Mouse (Mus musculus): ENCODE measurements around the gene Pak6. TPM values are rescaled to one million over a fixed set of nuclear protein-coding genes. Genes with fewer than 3 reads are reported as not detected.

Pak6 gene
- polyA plus RNA-seq, 1 experiment: 0.06 TPM

DNA sequence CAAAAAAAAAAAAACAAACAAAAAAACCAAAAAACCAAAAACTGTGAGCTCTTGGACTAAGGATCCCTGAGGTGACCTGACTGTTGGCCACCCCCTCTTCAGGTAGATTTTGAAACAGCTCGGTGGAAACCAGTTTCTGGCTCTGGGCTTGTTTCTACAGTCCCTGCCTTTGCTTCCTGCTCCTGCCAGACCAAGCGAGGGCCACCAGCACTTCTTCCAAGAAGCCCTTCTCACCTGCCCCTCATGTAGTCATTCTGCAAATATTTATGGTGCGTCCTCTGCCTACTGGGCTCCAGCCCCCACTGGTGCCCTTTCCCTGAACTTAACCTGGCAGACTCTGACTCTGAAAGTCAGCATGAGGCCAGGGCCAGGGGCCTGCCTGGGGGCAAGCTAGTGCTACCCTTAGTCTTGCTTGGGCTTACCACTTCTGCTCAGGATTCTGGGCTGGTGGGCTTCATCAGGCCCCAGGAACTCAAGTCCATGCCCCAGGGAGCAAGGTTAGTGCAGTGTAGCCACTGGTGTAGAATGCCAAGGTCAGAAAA is 1.9 kb downstream of the Pak6 start:
- H3K4me3 ChIP-seq: no peak overlapping the region
- TF ChIP-seq CEBPB (IDR thresholded peaks at IDR 0.05; ENCODE audit: insufficient read depth, poor library complexity, severe bottlenecking): no peak
- H3K4me2 ChIP-seq (ENCODE audit: low read depth): no peak overlapping the region
- H3K36me3 ChIP-seq (ENCODE audit: control insufficient read depth, insufficient read depth): no peaks in the 10 kb centered on the region
- no peak overlapping the region for H3ac ChIP-seq (ENCODE audit: control insufficient read depth, insufficient read length)
- no peaks in the 10 kb centered on the region for H3K79me2 ChIP-seq (ENCODE audit: control insufficient read depth, insufficient read depth)
- no peaks in the 10 kb centered on the region for H3K27me3 ChIP-seq (ENCODE audit: control insufficient read depth, insufficient read depth, insufficient read length)

DNA sequence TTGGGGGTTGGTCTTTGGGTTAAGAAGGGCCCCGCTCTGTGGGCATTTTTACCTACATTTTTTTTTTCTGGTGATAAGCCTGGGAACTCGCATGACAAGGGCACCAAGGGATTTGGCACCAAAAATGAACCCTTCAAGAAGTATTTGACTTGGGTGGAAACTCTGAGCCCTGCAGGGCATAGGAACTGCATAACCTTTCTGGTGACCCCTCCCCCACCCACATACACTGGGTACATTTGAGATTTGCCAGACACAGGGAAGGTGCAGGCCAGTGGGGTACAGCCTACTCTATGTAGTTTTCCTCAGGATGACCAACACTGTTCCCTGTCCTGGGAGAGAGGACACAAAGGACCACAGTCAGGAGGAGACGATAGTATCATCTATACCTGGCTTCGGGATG is 2.5 kb downstream of the Pak6 start:
- Histone ChIP-seq H3K4me2 (ENCODE audit: low read depth) (no peak overlapping the region), H3K36me3 (ENCODE audit: control insufficient read depth, insufficient read depth) (no peaks in the 10 kb centered on the region), H3ac (ENCODE audit: control insufficient read depth, insufficient read length) (no peak overlapping the region), H3K4me3 (no peak overlapping the region), H3K27me3 (ENCODE audit: control insufficient read depth, insufficient read depth, insufficient read length) (no peaks in the 10 kb centered on the region), H3K79me2 (ENCODE audit: control insufficient read depth, insufficient read depth) (no peaks in the 10 kb centered on the region)
- TF ChIP-seq TCF12 (IDR thresholded peaks at IDR 0.05; ENCODE audit: insufficient read depth, poor library complexity, severe bottlenecking) (no peak), MAX (IDR thresholded peaks at IDR 0.05; ENCODE audit: low read depth) (no peak), USF1 (IDR thresholded peaks at IDR 0.05; ENCODE audit: low read depth) (no peak), E2F4 (IDR thresholded peaks at IDR 0.05; ENCODE audit: insufficient read depth) (no peak), POLR2A (IDR thresholded peaks at IDR 0.05; ENCODE audit: insufficient read length, low read depth) (no peak), REST (IDR thresholded peaks at IDR 0.05; ENCODE audit: insufficient read depth, insufficient read length) (no peak), MYOG (IDR thresholded peaks at IDR 0.05; ENCODE audit: control insufficient read depth in 1 of 3, insufficient read depth in 1 of 3, insufficient read length in 2 of 3, low read depth in 2 of 3) (no peak), CEBPB (IDR thresholded peaks at IDR 0.05; ENCODE audit: insufficient read depth, poor library complexity, severe bottlenecking) (no peak)

DNA sequence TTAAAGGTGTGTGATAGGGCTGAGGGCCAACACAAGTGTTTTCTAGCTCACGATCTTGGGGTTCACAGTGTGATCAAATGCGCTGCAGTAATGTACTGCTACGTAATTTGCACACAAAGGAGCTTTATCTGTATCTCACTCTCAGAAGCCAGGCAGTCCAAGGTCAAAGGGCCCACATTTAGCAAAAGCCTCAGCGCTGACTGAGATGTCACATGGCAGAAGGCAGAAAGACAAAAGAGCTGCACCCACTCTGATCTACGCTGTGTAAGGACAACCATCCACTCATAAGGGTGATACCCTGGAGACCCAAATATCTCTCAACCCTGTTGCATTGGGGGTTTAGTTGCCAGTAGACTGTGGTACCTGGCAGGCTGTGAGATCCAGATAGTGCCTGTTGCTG is 4.1 kb downstream of the Pak6 start:
- TF ChIP-seq MYOD1 (IDR thresholded peaks at IDR 0.05; ENCODE audit: control insufficient read depth in 1 of 3, insufficient read length in 2 of 3, low read depth in 2 of 3) (no peak), REST (IDR thresholded peaks at IDR 0.05; ENCODE audit: insufficient read depth, insufficient read length) (no peak), TCF12 (IDR thresholded peaks at IDR 0.05; ENCODE audit: insufficient read depth, poor library complexity, severe bottlenecking) (no peak), POLR2AphosphoS2 (IDR thresholded peaks at IDR 0.05; ENCODE audit: insufficient read length, low read depth) (no peak), E2F4 (IDR thresholded peaks at IDR 0.05; ENCODE audit: insufficient read depth) (no peak), USF1 (IDR thresholded peaks at IDR 0.05; ENCODE audit: low read depth) (no peak), MYOG (IDR thresholded peaks at IDR 0.05; ENCODE audit: control insufficient read depth in 1 of 3, insufficient read depth in 1 of 3, insufficient read length in 2 of 3, low read depth in 2 of 3) (no peak)
- no peak overlapping the region for H3K4me2 ChIP-seq (ENCODE audit: low read depth)
- H3K36me3 ChIP-seq (ENCODE audit: control insufficient read depth, insufficient read depth): no peaks in the 10 kb centered on the region
- no peak overlapping the region for H3ac ChIP-seq (ENCODE audit: control insufficient read depth, insufficient read length)
- H3K4me3 ChIP-seq: no peak overlapping the region
- H3K27me3 ChIP-seq (ENCODE audit: control insufficient read depth, insufficient read depth, insufficient read length): no peaks in the 10 kb centered on the region
- no peaks in the 10 kb centered on the region for H3K79me2 ChIP-seq (ENCODE audit: control insufficient read depth, insufficient read depth)

DNA sequence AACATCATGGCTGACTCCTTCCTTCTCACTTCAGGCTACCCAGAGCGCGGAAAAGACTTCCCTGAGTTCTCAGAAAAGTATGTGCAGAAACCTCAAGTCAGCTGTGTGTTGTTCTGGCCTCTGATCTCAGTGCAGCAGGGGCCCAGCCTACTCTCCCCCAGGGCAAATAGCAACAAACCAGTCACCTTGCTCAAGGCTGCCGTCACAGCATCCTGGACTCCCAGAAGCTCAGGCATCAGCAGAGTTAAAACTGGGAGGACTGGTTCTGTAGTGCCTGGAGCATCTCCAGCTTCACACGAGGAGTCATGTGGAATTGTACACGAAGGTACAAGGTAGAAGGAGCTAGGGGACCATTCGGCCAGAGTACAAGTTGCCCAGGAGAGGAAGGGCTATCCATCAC is 6.1 kb downstream of the Pak6 start:
- Histone ChIP-seq H3K27me3 (ENCODE audit: control insufficient read depth, insufficient read depth, insufficient read length) (no peaks in the 10 kb centered on the region), H3K4me2 (ENCODE audit: low read depth) (no peak overlapping the region), H3K36me3 (ENCODE audit: control insufficient read depth, insufficient read depth) (no peaks in the 10 kb centered on the region), H3K79me2 (ENCODE audit: control insufficient read depth, insufficient read depth) (no peaks in the 10 kb centered on the region), H3K4me3 (no peak overlapping the region), H3ac (ENCODE audit: control insufficient read depth, insufficient read length) (no peak overlapping the region)
- TF ChIP-seq POLR2AphosphoS2 (IDR thresholded peaks at IDR 0.05; ENCODE audit: insufficient read length, low read depth) (no peak), SRF (IDR thresholded peaks at IDR 0.05; ENCODE audit: control insufficient read depth, insufficient read length, low read depth) (no peak), REST (IDR thresholded peaks at IDR 0.05; ENCODE audit: insufficient read depth, insufficient read length) (no peak), MYOD1 (IDR thresholded peaks at IDR 0.05; ENCODE audit: control insufficient read depth in 1 of 3, insufficient read length in 2 of 3, low read depth in 2 of 3) (no peak), E2F4 (IDR thresholded peaks at IDR 0.05; ENCODE audit: insufficient read depth) (no peak), TCF12 (IDR thresholded peaks at IDR 0.05; ENCODE audit: insufficient read depth, poor library complexity, severe bottlenecking) (no peak)

DNA sequence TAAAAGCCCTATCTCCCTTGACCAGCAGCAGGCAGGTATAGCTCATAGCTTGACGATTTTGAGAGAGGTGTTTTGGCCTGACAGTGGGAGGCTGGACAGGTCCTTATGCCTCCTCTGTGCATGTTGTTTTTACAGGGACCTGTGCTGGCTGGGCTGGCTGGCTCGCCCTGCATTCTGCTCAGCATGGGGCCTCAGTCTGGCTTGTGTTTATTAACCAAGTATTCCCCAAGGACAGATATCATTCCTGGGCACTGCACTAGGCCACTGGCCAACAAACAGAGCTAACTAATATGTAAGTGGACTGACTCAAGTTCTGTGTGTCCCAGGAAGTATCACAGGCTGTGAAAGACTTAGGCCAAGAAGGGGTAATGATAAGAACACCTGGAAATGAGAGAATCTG is 6.7 kb downstream of the Pak6 start:
- TF ChIP-seq POLR2A (IDR thresholded peaks at IDR 0.05; ENCODE audit: insufficient read length, low read depth): no peak
- no peak for TF ChIP-seq REST (IDR thresholded peaks at IDR 0.05; ENCODE audit: insufficient read depth, insufficient read length)
- TF ChIP-seq SRF (IDR thresholded peaks at IDR 0.05; ENCODE audit: control insufficient read depth, insufficient read length, low read depth): no peak
- no peak for TF ChIP-seq CEBPB (IDR thresholded peaks at IDR 0.05; ENCODE audit: insufficient read depth, poor library complexity, severe bottlenecking)
- Histone ChIP-seq H3K4me3 (no peak overlapping the region), H3K79me2 (ENCODE audit: control insufficient read depth, insufficient read depth) (no peaks in the 10 kb centered on the region)

DNA sequence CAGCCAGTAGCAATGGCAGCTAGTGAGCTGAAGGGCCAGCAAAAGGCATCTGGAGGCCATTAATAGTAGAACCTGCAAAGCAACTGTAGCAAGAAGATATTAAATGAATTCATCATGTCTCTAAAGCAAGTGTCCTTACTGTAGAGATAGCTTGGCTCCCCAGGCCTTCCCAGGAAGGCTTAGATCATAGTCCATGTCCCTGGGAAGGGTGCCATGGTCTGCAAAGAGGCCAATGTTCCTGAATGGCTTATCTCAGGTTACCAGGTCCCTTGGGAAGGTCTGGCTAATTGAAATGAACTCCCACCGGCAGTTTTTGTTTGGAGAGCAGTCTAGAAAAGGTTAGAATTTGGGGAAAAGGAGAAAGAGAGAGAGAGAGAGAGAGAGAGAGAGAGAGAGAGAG is 8.6 kb downstream of the Pak6 start:
- H3K4me2 ChIP-seq (ENCODE audit: low read depth): no peak overlapping the region
- H3ac ChIP-seq (ENCODE audit: control insufficient read depth, insufficient read length): no peak overlapping the region
- no peak for TF ChIP-seq MYOG (IDR thresholded peaks at IDR 0.05; ENCODE audit: control insufficient read depth in 1 of 3, insufficient read depth in 1 of 3, insufficient read length in 2 of 3, low read depth in 2 of 3)
- TF ChIP-seq POLR2AphosphoS2 (IDR thresholded peaks at IDR 0.05; ENCODE audit: insufficient read length, low read depth): no peak
- TF ChIP-seq MYOD1 (IDR thresholded peaks at IDR 0.05; ENCODE audit: control insufficient read depth in 1 of 3, insufficient read length in 2 of 3, low read depth in 2 of 3): no peak
- no peak for TF ChIP-seq SRF (IDR thresholded peaks at IDR 0.05; ENCODE audit: control insufficient read depth, insufficient read length, low read depth)
- TF ChIP-seq TCF3 (IDR thresholded peaks at IDR 0.05; ENCODE audit: insufficient read length, low read depth): no peak
- TF ChIP-seq CEBPB (IDR thresholded peaks at IDR 0.05; ENCODE audit: insufficient read depth, poor library complexity, severe bottlenecking): no peak
- TF ChIP-seq TCF12 (IDR thresholded peaks at IDR 0.05; ENCODE audit: insufficient read depth, poor library complexity, severe bottlenecking): no peak
- no peak for TF ChIP-seq MAX (IDR thresholded peaks at IDR 0.05; ENCODE audit: low read depth)
- no peak for TF ChIP-seq POLR2A (IDR thresholded peaks at IDR 0.05; ENCODE audit: insufficient read length, low read depth)
- no peak for TF ChIP-seq USF1 (IDR thresholded peaks at IDR 0.05; ENCODE audit: low read depth)
- TF ChIP-seq E2F4 (IDR thresholded peaks at IDR 0.05; ENCODE audit: insufficient read depth): no peak
- no peaks in the 10 kb centered on the region for H3K79me2 ChIP-seq (ENCODE audit: control insufficient read depth, insufficient read depth)
- no peaks in the 10 kb centered on the region for H3K36me3 ChIP-seq (ENCODE audit: control insufficient read depth, insufficient read depth)
- H3K27me3 ChIP-seq (ENCODE audit: control insufficient read depth, insufficient read depth, insufficient read length): peaks cover 15% of the 10 kb centered on the region
- no peak overlapping the region for H3K4me3 ChIP-seq

More for the DNA sequence above, 6.7 kb downstream of the Pak6 start:
- peaks cover 5% of the 10 kb centered on the region for H3K27me3 ChIP-seq (ENCODE audit: control insufficient read depth, insufficient read depth, insufficient read length)
- no peaks in the 10 kb centered on the region for H3K36me3 ChIP-seq (ENCODE audit: control insufficient read depth, insufficient read depth)
- H3ac ChIP-seq (ENCODE audit: control insufficient read depth, insufficient read length): no peak overlapping the region
- H3K4me2 ChIP-seq (ENCODE audit: low read depth): no peak overlapping the region
